Mouse (Mus musculus) megakaryocyte, embryonic 14.5 days (primary cell): ENCODE measurements around the gene Clstn1.

Experiments used
- FLI1 ChIP-seq: IDR thresholded peaks from 2 replicates; pipeline ENCODE4 v1.6.1; 2012; ENCODE audit warnings: low read length, inconsistent platforms, mixed read lengths
- GATA1 ChIP-seq: IDR thresholded peaks from 3 replicates; pipeline ENCODE4 v1.6.1; 2012; ENCODE audit warnings: mixed read lengths, low read length, inconsistent platforms, borderline replicate concordance

DNA sequence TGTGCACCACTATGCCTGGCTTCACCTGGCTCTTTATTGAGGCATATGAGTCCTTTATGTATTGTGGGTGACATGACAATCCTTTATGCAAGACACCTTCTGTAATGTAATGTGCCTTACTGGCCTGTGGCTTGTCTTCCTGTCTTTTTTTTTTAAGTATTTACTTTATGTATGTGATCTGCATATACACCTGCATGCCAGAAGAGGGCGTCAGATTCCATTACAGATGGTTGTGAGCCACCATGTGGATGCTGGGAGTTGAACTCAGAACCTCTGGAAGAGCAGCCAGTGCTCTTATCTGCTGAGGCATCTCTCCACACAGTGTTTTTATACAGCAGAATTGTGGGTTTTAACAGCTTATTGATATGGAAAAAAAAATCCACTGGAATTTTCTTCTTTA lies 17.6 kb downstream of the Clstn1 start:
- TF ChIP-seq GATA1 (no peak), FLI1 (no peak)
